Mouse (Mus musculus) neural tube, embryonic 14.5 days (tissue): ENCODE results near the gene Alkbh1. TPM values are rescaled to one million over a fixed set of nuclear protein-coding genes. Genes with fewer than 3 reads are reported as not detected.
A peak's percentile ranks its signal among the peaks of the same experiment; 100 is the strongest.

ENCODE experiments used
- ATAC-seq: fragments of 200-750 bp; cut with Nextera tagmentation; 2 replicates; pipeline ENCODE4 v1.8.0; 2017; ENCODE audit warnings: low read depth, mild to moderate bottlenecking, moderate TSS enrichment, moderate library complexity
- H3K27ac ChIP-seq: fragments of 300-500 bp; sonication (generic); 2 replicates; pipeline ENCODE4 v1.5.1; 2014; ENCODE audit warnings: low read depth, mild to moderate bottlenecking, control low read depth, low read length, moderate library complexity, mixed read lengths
- H3K27me3 ChIP-seq: fragments of 300-500 bp; sonication (generic); 2 replicates; pipeline ENCODE4 v1.6.1; 2014; ENCODE audit warnings: low read length; ENCODE audit not compliant: control insufficient read depth, insufficient read depth
- H3K36me3 ChIP-seq: fragments of 300-500 bp; sonication (generic); 2 replicates; pipeline ENCODE4 v1.6.1; 2014; ENCODE audit warnings: low read length, mixed read lengths; ENCODE audit not compliant: control insufficient read depth, insufficient read depth
- H3K4me1 ChIP-seq: fragments of 300-500 bp; sonication (generic); 2 replicates; pipeline ENCODE4 v1.6.1; 2014; ENCODE audit warnings: low read length; ENCODE audit not compliant: control insufficient read depth, insufficient read depth
- H3K4me2 ChIP-seq: fragments of 300-500 bp; sonication (generic); 2 replicates; pipeline ENCODE4 v1.6.1; 2014; ENCODE audit warnings: mild to moderate bottlenecking, low read depth, low read length, control low read depth
- H3K4me3 ChIP-seq: fragments of 300-500 bp; sonication (generic); 2 replicates; pipeline ENCODE4 v1.5.1; 2014; ENCODE audit warnings: low read depth, low read length, control low read depth, mixed read lengths
- H3K9ac ChIP-seq: fragments of 300-500 bp; sonication (generic); replicated peaks from 2 replicates; pipeline ENCODE4 v1.6.1; 2014; ENCODE audit warnings: low read depth, mild to moderate bottlenecking, control low read depth, low read length, mixed read lengths
- H3K9me3 ChIP-seq: fragments of 300-500 bp; sonication (generic); 2 replicates; pipeline ENCODE4 v1.6.1; 2016; ENCODE audit warnings: low read length; ENCODE audit not compliant: control insufficient read depth
- WGBS: fragments of 180-500 bp; shearing (Covaris S2); extraction: QIAGEN DNeasy Blood & Tissue Kit; methylation state at CpG from one replicate; pipeline ENCODE4 v1.1.7; 2014; 5-methylcytosine and 5-hydroxymethylcytosine counted together
- polyA plus RNA-seq: library from polyadenylated mRNA; unstranded; fragments of >200 nt; fragmentation: Nextera tagmentation; extraction: Ambion mirVana; gene quantifications from 2 replicates; pipeline ENCODE4 v1.2.1, GENCODE M21; 2014

The Alkbh1 gene
- polyA plus RNA-seq, 1 experiment from 2014 or later: 40.4 TPM

DNA sequence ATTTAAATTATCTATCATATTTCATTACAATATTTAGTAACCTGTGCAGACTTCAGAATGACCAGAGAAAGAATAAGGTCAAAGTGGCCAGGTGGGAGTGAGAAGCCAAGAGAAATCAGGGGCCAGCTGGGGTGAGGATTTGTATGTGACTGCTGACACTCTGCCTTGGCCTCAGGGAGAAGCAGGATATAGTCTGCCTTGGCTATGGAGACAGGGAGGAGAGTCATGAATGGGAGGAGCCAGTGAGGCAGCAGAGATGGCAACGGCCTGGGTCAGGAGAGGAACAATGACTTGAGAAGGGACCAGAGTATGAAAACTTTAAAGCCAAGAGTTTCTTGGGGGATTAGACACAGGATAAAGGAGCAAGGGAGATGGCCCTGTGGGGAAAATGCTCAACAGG, 20.1 kb downstream of the Alkbh1 start:
- no peak overlapping the region for H3K4me2 ChIP-seq
- H3K36me3 ChIP-seq: peaks cover 21% of the 10 kb centered on the region; the same call in 1 of the 2 replicates
- no peak overlapping the region for H3K4me3 ChIP-seq
- ATAC-seq: no peak
- 48% methylated on average over 1 of the region's 1 CpGs for WGBS
- no peaks in the 10 kb centered on the region for H3K27me3 ChIP-seq
- H3K4me1 ChIP-seq: peaks cover 15% of the 10 kb centered on the region
- no peak overlapping the region for H3K27ac ChIP-seq
- H3K9me3 ChIP-seq: no peaks in the 10 kb centered on the region
- no peak overlapping the region for H3K9ac ChIP-seq

DNA sequence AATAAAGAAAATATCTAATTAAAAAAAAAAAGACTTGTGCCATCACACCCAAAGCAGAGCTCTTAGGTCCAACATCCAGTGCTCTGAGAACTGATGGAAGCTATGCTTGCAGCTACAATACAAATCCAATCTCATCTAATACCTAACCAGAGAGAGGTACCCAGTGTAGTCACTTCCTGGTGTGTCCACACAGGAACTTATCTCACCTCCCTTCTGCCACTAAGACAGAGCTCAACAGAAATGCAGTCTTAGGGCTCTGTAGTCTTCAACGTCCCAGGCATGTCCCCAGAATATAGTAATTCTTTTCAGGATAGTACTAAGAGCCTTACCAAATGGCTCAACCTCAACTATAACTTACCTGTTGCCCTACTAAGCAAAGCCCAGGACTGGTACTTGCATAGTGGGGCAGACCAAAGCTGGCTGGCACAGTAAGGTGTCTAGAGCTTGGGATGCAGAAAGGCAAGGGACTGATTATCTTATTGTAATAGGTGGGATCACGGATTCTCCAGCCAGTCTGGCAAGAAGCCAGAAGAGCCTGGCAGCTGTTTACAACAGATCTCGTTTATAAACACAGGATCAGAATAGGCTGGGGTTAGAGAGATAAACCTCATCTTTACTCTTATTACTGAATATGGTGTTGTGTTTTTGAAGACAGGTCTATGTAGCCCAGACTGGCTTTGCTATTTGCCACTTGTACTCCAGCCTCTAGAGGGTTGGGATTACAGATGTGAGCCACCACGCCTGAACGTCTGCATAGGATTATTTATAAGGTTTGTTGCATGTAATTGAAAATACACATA, 21.9 kb downstream of the Alkbh1 start:
- Histone ChIP-seq H3K9ac (no peak overlapping the region), H3K36me3 (peaks cover 4% of the 10 kb centered on the region; the same call in 1 of the 2 replicates), H3K9me3 (no peaks in the 10 kb centered on the region), H3K27ac (no peak overlapping the region), H3K4me2 (no peak overlapping the region), H3K4me1 (peaks cover 15% of the 10 kb centered on the region), H3K27me3 (no peaks in the 10 kb centered on the region), H3K4me3 (no peak overlapping the region)
- ATAC-seq: no peak
- 60% methylated on average over 5 of the region's 5 CpGs for WGBS

DNA sequence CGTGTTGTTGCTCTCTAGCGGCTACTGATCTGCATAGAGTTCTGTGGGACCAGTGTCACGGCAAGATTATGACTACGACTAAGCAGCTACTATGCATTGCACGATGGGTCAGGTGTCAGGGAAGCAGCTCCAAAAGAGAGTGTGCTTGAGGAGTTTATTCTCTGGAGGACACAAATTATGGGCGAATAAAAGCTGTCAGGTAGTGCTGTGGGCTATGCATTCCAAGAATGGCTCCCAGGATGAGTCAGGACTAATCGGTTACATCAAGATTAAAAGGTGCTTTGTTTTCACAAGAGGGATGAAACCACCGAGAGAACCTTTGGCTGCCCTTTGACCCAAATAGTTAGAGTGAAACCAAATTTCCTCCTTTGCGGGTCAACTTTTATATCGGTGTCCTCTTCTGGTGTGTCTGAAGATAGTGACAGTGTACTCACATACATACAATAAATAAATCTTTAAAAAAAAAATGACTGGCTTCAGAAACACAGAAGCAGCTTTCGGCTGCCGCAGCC, 23.8 kb downstream of the Alkbh1 start:
- no peak overlapping the region for H3K4me2 ChIP-seq
- H3K27me3 ChIP-seq: no peaks in the 10 kb centered on the region
- no peaks in the 10 kb centered on the region for H3K36me3 ChIP-seq
- peaks cover 15% of the 10 kb centered on the region for H3K4me1 ChIP-seq
- peak overlapping the region; percentile 84 for H3K27ac ChIP-seq
- no peaks in the 10 kb centered on the region for H3K9me3 ChIP-seq
- ATAC-seq: no peak; the same call in 1 of the 2 replicates
- H3K9ac ChIP-seq: no peak overlapping the region
- 54% methylated on average over 12 of the region's 12 CpGs for WGBS
- no peak overlapping the region for H3K4me3 ChIP-seq

DNA sequence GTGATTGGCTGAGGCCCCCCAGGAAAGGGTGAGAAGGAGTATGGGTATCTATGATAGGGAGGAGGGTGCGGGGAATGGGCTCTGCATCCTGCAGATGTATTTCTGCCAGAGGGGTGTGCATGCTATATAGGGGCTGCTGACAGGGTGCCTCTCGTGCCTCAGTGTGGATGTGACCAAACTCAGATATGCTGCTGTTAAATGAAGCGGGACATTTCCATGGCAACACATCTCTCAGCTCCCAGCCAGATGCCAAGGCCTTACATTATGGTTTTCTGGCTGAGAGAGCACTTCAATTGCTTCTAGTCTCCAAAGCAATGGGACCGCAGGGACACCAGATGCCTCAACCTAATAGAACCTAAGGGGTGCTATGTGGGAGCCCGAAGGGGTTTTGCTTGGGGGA, 24.9 kb downstream of the Alkbh1 start:
- Histone ChIP-seq H3K9me3 (no peaks in the 10 kb centered on the region), H3K27ac (peak overlapping the region; percentile 84), H3K4me2 (no peak overlapping the region), H3K9ac (no peak overlapping the region), H3K4me1 (peaks cover 12% of the 10 kb centered on the region), H3K27me3 (no peaks in the 10 kb centered on the region), H3K4me3 (no peak overlapping the region), H3K36me3 (no peaks in the 10 kb centered on the region)
- ATAC-seq: peak; percentile 92
- WGBS: 15% methylated on average over 5 of the region's 5 CpGs

DNA sequence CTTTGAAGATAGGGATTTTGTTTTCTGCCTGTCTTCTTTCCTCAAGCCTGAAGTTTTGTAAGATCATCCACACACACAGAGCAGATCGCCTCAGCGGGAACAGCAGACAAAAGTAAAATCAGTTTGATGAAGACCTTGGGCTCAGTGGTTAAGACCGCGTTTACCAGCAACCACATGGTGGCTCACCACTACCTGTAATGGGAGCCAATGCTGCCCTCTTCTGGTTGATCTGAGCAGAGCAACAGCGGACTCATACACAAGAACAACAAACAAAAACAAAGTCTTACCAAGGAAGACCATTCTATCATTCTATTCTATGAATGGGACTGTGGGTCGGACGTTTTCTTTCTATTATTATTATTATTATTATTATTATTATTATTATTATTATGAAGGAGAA, 27.1 kb downstream of the Alkbh1 start:
- Histone ChIP-seq H3K4me3 (no peak overlapping the region), H3K4me2 (no peak overlapping the region), H3K27ac (no peak overlapping the region), H3K9me3 (no peaks in the 10 kb centered on the region), H3K4me1 (peaks cover 12% of the 10 kb centered on the region), H3K27me3 (no peaks in the 10 kb centered on the region), H3K9ac (no peak overlapping the region), H3K36me3 (no peaks in the 10 kb centered on the region)
- 34% methylated on average over 7 of the region's 7 CpGs for WGBS
- ATAC-seq: no peak

DNA sequence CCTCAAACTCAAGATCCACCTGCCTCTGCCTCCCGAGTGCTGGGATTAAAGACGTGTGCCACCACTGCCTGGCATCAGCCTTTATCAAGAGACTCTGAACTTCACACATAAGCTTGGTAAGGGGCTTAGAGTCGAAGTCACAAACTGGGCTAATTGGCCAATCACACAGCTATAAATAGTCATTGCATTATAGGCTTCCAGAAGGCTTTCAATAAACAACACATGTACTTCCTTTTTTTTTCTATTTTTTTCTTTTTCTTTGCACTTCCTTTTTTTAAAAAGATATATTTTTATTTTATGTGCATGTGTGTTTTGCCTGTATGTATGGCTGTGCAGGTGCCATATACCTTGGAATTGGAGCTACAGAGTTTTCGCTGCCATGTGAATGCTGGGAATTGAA, 28.5 kb downstream of the Alkbh1 start:
- Histone ChIP-seq H3K9ac (no peak overlapping the region), H3K27ac (no peak overlapping the region), H3K9me3 (no peaks in the 10 kb centered on the region), H3K4me2 (no peak overlapping the region), H3K4me3 (no peak overlapping the region), H3K36me3 (no peaks in the 10 kb centered on the region), H3K27me3 (no peaks in the 10 kb centered on the region), H3K4me1 (peaks cover 12% of the 10 kb centered on the region)
- 82% methylated on average over 4 of the region's 4 CpGs for WGBS
- ATAC-seq: no peak

DNA sequence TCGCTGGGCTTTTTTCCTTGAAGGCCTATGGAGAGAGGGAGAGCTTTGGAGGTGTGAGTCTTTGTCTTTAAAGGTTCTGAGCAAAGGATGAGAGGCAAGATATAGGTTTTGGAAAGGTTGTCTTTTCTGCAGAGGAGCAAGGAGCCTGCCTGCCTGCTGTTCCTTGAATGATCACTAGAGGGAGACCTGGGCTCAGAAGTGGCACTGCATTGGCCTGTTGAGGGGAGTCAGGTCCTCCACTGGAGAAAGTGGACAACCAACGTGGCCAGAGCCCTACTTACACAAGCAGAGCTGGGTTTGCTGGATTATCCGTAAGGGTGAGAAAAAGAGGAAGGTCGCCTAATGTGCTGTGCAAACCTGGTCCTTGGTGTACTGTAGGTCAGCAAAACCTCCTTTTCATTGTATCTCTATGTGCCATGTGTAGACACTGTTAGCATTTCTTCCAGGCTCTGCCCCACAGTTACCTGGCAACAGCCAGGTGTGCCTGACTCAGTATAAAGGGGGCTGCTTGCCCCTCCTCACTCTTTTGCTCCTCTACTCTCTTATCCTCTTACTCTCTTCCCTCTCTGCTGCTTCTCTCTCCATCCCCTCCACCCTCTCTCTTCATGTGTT, 30.5 kb downstream of the Alkbh1 start:
- H3K4me3 ChIP-seq: no peak overlapping the region
- peak; percentile 62 for ATAC-seq
- no peak overlapping the region for H3K4me2 ChIP-seq
- no peaks in the 10 kb centered on the region for H3K27me3 ChIP-seq
- no peaks in the 10 kb centered on the region for H3K36me3 ChIP-seq
- no peak overlapping the region for H3K27ac ChIP-seq
- H3K4me1 ChIP-seq: no peaks in the 10 kb centered on the region
- 28% methylated on average over 4 of the region's 4 CpGs for WGBS
- H3K9me3 ChIP-seq: no peaks in the 10 kb centered on the region
- no peak overlapping the region for H3K9ac ChIP-seq

DNA sequence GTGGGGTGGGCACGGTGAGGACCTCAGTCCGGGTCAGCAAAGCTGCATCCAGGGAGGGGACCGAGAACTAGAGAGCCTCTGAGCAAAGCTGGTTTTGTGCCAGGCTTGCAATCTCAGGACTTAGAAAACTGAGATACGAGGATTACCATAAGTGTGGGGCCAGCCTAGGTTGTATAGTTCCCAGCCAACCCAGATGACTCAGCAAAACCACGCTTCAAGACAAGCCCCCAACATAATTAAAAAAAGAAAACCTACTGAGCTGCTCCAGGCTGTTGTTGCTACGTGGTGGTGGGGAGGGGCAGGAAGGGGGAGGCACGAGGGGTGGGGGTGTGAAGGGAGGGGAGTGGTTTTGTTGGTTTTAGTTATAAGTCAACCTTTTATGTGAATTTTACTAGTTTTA, 32.8 kb downstream of the Alkbh1 start:
- Histone ChIP-seq H3K27ac (no peak overlapping the region), H3K9ac (no peak overlapping the region), H3K9me3 (no peaks in the 10 kb centered on the region), H3K4me1 (no peaks in the 10 kb centered on the region), H3K4me3 (no peak overlapping the region), H3K27me3 (no peaks in the 10 kb centered on the region), H3K4me2 (no peak overlapping the region), H3K36me3 (no peaks in the 10 kb centered on the region)
- WGBS: 67% methylated on average over 7 of the region's 7 CpGs
- no peak for ATAC-seq

DNA sequence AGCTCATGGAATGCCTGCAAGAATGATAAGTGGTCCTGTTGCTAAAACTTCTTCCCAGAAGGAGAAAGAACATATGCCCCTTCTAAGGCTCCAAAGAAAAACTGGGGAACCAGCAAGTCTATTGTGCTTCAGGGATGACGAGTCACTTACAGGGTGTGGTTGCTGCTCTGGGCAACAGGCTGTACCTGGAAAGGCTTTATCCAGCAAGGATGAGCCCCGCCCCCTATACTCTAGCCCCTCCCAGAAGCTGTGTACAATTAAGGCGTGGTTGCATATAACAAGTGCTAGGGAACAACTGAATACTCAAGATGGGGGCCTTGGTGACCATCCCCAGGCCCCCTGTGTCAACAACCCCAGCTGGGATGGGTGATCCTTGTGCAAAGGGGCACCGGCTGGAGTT, 34.7 kb downstream of the Alkbh1 start:
- no peaks in the 10 kb centered on the region for H3K36me3 ChIP-seq
- no peak overlapping the region for H3K27ac ChIP-seq
- no peak overlapping the region for H3K4me2 ChIP-seq
- H3K9me3 ChIP-seq: no peaks in the 10 kb centered on the region
- H3K4me1 ChIP-seq: no peaks in the 10 kb centered on the region
- no peak for ATAC-seq
- H3K9ac ChIP-seq: no peak overlapping the region
- no peak overlapping the region for H3K4me3 ChIP-seq
- 85% methylated on average over 4 of the region's 4 CpGs for WGBS
- no peaks in the 10 kb centered on the region for H3K27me3 ChIP-seq
